Mouse (Mus musculus) kidney, embryonic 15.5 days (tissue): ENCODE data around the gene Akip1. TPM values are rescaled to one million over a fixed set of nuclear protein-coding genes. Genes with fewer than 3 reads are reported as not detected.

Experiments
- ATAC-seq: fragments of 200-750 bp; cut with Nextera tagmentation; replicated peaks from 2 replicates; pipeline ENCODE4 v1.8.0; 2017; ENCODE audit warnings: moderate TSS enrichment; ENCODE audit not compliant: low FRiP score
- H3K27ac ChIP-seq: fragments of 300-500 bp; sonication (generic); 2 replicates; pipeline ENCODE4 v1.5.1; 2015; ENCODE audit warnings: mild to moderate bottlenecking, inconsistent platforms
- H3K27me3 ChIP-seq: fragments of 300-500 bp; sonication (generic); 2 replicates; pipeline ENCODE4 v1.6.1; 2015; ENCODE audit warnings: inconsistent platforms
- H3K36me3 ChIP-seq: fragments of 300-500 bp; sonication (generic); 2 replicates; pipeline ENCODE4 v1.6.1; 2015; ENCODE audit warnings: inconsistent platforms
- H3K4me1 ChIP-seq: fragments of 300-500 bp; sonication (generic); 2 replicates; pipeline ENCODE4 v1.6.1; 2015; ENCODE audit warnings: inconsistent platforms
- H3K4me2 ChIP-seq: fragments of 300-500 bp; sonication (generic); 2 replicates; pipeline ENCODE4 v1.6.1; 2015; ENCODE audit warnings: moderate library complexity, mild to moderate bottlenecking, inconsistent platforms
- H3K4me3 ChIP-seq: fragments of 300-500 bp; sonication (generic); replicated peaks from 2 replicates; pipeline ENCODE4 v1.5.1; 2015; ENCODE audit warnings: mild to moderate bottlenecking, inconsistent platforms
- H3K9ac ChIP-seq: fragments of 300-500 bp; sonication (generic); 2 replicates; pipeline ENCODE4 v1.6.1; 2015; ENCODE audit warnings: mild to moderate bottlenecking, inconsistent platforms
- H3K9me3 ChIP-seq: fragments of 300-500 bp; sonication (generic); replicated peaks from 2 replicates; pipeline ENCODE4 v1.6.1; 2016; ENCODE audit warnings: inconsistent platforms
- WGBS: fragments of 180-500 bp; shearing (Covaris S2); methylation state at CpG from one replicate; pipeline ENCODE4 v1.1.7; 2015; ENCODE audit warnings: mixed read lengths; 5-methylcytosine and 5-hydroxymethylcytosine counted together
- polyA plus RNA-seq: library from polyadenylated mRNA; unstranded; fragments of >200 nt; fragmentation: Nextera tagmentation; extraction: Ambion mirVana; gene quantifications from 2 replicates; pipeline ENCODE4 v1.2.1, GENCODE M21; 2015

Gene Akip1
- polyA plus RNA-seq, 1 experiment from 2014 or later: 31.3 TPM

DNA sequence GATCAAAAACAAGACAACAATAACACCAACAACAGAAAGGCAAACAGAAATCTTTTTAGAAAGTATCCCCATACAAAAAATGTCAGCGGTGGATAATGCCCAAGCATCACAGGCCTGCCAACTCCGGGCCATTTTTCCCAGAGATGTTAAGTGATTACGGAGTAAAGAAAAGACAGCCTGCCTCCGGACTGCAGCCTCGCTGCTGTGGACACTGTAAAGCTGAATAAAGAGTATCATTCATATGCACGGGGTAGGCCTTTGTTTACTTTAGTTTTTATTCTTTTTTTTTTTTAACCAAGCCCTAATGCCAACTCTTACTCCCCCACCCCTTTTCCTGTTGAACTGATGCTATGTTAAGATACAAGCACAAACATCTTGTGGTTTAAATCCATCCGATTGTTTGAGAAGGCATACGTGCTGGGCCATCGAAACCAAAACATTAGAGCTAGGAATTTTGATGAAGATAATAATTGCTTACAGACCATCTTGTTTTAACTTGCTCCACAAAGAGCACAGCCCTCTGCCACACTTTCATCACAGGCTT, 16.8 kb upstream of the Akip1 start:
- H3K27ac ChIP-seq: no peak overlapping the region

DNA sequence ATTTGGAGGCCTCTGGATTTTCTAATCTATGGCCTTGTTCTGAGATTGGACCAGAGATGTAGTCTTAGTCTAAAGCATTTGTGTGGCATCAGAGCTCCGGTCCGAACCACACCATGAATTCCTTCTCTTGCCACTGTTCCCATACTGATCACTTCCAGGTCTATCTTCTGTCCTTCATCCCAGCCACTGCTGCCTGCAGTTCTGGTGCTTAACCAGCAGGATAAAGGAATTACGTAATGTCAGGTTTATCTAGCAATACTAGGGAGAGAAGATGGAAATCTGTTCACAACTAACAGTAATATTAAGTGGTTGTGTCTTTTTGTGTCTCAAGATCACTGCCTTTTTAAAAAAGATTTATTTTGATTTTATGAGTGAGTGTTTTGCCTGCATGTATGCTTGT, 13.4 kb upstream of the Akip1 start:
- Histone ChIP-seq H3K4me1 (peaks cover 18% of the 10 kb centered on the region; the same call in 1 of the 2 replicates), H3K36me3 (no peaks in the 10 kb centered on the region), H3K27ac (no peak overlapping the region), H3K9ac (no peak overlapping the region), H3K4me3 (no peak overlapping the region), H3K4me2 (no peak overlapping the region), H3K27me3 (no peaks in the 10 kb centered on the region), H3K9me3 (no peaks in the 10 kb centered on the region)
- WGBS: 90% methylated on average over 3 of the region's 3 CpGs
- no peak for ATAC-seq

More for the DNA sequence above, 16.8 kb upstream of the Akip1 start:
- Histone ChIP-seq H3K27me3 (no peaks in the 10 kb centered on the region), H3K4me3 (no peak overlapping the region), H3K36me3 (no peaks in the 10 kb centered on the region), H3K9ac (no peak overlapping the region), H3K4me1 (peaks cover 18% of the 10 kb centered on the region; the same call in 1 of the 2 replicates), H3K9me3 (no peaks in the 10 kb centered on the region), H3K4me2 (no peak overlapping the region)
- 52% methylated on average over 9 of the region's 9 CpGs for WGBS
- no peak for ATAC-seq

DNA sequence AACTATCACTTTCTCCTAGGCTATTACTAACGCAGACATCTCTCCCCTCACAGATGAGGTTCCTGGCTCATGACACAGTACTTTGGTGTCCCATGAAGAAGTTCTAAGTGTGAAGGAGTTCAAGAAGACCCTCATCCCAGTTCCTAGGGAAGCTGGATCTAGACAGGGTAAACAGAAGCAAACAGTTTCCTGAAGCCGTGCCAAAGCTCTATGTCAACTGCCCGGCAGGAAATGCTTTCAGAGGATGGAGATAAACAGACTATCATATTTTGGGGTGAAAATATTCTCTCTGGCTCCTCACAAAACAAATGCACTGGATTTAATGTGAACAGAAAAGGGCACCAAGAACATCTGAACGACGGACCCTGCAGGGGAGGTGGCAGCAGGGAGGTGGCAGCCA, 12.5 kb upstream of the Akip1 start:
- Histone ChIP-seq H3K4me3 (no peak overlapping the region), H3K36me3 (no peaks in the 10 kb centered on the region), H3K9me3 (no peaks in the 10 kb centered on the region), H3K9ac (no peak overlapping the region), H3K27me3 (no peaks in the 10 kb centered on the region), H3K4me1 (peaks cover 18% of the 10 kb centered on the region; the same call in 1 of the 2 replicates), H3K27ac (no peak overlapping the region), H3K4me2 (no peak overlapping the region)
- WGBS: 60% methylated on average over 5 of the region's 5 CpGs
- no peak for ATAC-seq

DNA sequence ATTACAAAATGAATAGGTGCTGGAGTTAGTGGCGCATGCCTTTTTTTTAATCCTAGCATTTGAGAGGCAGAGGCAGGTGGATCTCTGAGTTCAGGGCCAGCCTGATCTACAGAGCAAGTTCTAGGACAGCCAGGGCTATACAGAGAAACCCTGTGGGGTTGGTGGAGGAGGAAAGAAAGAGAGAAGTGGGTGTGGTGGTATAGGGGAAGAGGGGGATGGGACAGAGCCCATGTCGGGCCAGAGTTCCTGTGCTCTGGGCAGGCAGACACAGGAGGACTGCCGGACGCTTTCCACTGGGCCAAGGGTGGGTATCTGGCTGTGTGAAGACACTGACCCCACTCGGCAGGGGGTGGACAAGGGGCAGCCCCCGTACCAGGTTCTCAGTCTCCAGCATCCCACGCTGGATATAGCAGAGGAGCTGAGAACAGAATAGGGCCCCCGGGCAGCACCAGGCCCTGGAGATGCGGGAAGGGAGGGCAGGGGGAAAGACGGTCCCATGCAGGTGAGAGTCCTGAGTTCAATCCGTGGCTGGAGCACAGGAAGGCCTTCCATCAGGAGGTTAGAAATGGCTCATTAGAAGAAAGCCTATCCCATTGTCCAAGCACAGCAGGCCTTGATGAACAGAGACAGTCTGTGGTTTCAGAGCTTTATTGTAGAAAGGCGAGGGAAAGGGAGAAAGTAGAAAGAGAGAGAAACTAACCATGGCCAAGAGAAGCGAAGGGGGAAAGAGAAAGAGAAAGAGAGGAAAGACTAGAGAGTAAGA, 8.7 kb upstream of the Akip1 start:
- Histone ChIP-seq H3K4me3 (no peak overlapping the region), H3K27me3 (no peaks in the 10 kb centered on the region), H3K4me1 (peaks cover 5% of the 10 kb centered on the region; the same call in 1 of the 2 replicates), H3K9ac (no peak overlapping the region), H3K4me2 (no peak overlapping the region), H3K27ac (no peak overlapping the region), H3K9me3 (no peaks in the 10 kb centered on the region), H3K36me3 (no peaks in the 10 kb centered on the region)
- WGBS: 86% methylated on average over 12 of the region's 13 CpGs
- no peak for ATAC-seq

DNA sequence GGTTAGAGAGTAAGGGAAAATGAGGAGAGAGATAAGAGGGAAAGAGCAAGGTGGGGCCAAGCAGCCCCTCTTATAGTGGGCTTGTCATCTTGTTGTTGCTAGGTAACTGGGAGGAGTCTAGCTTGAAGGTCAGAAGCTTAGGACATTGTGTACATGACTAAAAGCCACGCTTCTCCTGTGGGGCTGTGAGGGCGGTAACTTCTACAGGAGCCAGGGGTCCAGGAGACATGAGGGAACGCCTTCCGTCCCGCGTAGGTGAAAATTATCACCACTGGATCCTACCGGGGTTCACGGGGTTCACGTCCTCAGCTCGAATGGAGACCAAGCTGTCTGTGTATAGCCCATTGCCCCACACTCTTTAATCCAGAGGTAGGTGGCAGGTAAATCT, 8.2 kb upstream of the Akip1 start:
- Histone ChIP-seq H3K4me2 (no peak overlapping the region), H3K9ac (no peak overlapping the region), H3K27ac (no peak overlapping the region), H3K4me3 (no peak overlapping the region), H3K9me3 (no peaks in the 10 kb centered on the region), H3K36me3 (no peaks in the 10 kb centered on the region), H3K4me1 (peaks cover 5% of the 10 kb centered on the region; the same call in 1 of the 2 replicates), H3K27me3 (no peaks in the 10 kb centered on the region)
- WGBS: 92% methylated on average over 10 of the region's 10 CpGs
- ATAC-seq: no peak

DNA sequence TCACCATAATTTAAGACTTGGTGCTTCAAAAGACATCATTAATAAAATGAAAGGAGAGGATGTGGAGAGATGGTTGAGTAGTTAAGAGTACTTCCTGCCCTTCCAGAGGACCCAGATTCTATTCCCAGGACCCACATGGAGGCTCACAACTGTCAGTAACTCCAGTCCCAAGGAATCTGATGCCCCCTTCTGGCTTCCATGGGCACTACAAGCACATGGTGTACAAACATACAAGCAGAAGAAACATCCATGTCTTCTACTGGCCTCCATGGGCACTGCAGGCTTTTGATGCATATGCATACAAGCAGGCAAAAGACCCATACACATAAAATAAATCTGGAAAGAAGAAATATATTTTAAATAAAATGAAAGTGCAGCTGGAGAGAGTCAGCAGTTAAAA, 3.3 kb upstream of the Akip1 start:
- ATAC-seq: no peak
- H3K36me3 ChIP-seq: no peaks in the 10 kb centered on the region
- H3K4me3 ChIP-seq: no peak overlapping the region
- no peak overlapping the region for H3K4me2 ChIP-seq
- no peaks in the 10 kb centered on the region for H3K27me3 ChIP-seq
- H3K9ac ChIP-seq: no peak overlapping the region
- H3K9me3 ChIP-seq: no peaks in the 10 kb centered on the region
- peaks cover 16% of the 10 kb centered on the region for H3K4me1 ChIP-seq
- H3K27ac ChIP-seq: no peak overlapping the region

DNA sequence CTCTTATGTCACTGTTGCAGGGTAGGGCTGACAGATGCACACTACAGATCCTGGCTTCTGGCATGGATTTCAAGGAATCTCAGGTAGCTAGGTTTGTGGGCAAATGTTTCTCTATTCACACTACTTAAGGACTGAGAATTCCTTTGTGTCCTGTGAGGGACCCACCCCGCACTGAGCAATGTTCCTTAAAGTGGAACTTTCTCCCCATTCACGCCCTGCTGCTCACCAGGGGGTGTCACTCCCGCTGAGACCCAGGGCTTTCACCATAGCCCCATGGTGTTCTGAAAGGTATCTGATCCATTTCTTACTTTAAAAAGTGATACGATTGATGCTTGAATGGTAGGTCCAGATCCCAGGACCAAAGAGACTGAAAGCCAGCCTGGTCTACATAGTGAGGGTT, 769 bp upstream of the Akip1 start:
- Histone ChIP-seq H3K27ac (no peak overlapping the region), H3K36me3 (0 out of 2 replicates have a peak, but pooled peaks cover 1% of the 10 kb centered on the region), H3K27me3 (no peaks in the 10 kb centered on the region), H3K4me3 (peak overlapping the region; percentile 60; the same call in 1 of the 2 replicates), H3K4me1 (peaks cover 26% of the 10 kb centered on the region), H3K4me2 (peak overlapping the region; percentile 68), H3K9me3 (no peaks in the 10 kb centered on the region), H3K9ac (no peak overlapping the region)
- 45% methylated on average over 4 of the region's 4 CpGs for WGBS
- no peak for ATAC-seq

DNA sequence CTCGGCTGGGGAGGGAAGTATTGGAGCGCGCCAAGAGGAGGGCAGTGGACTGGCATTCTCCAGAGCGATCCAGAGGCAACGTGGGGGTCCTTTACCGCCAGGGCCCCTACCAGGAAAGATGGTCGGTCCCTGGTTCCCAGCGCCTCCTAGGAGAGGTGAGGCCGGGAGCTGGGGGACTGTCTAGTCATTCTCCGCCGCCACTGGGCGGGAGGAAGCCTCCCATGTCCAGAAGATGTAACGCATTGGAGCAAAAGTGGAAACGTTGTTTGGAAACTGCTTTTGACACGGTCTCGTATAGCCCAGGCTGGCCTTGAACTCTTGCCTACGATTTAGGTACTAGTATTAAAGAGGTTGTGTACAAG, 507 bp downstream of the Akip1 start:
- peaks cover 7% of the 10 kb centered on the region; the same call in 1 of the 2 replicates for H3K36me3 ChIP-seq
- H3K4me2 ChIP-seq: peak overlapping the region; percentile 68
- no peaks in the 10 kb centered on the region for H3K9me3 ChIP-seq
- peak overlapping the region; percentile 60 for H3K4me3 ChIP-seq
- peaks cover 33% of the 10 kb centered on the region for H3K4me1 ChIP-seq
- 2% methylated on average over 17 of the region's 17 CpGs for WGBS
- H3K27me3 ChIP-seq: no peaks in the 10 kb centered on the region
- peak overlapping the region; percentile 54 for H3K9ac ChIP-seq
- H3K27ac ChIP-seq: peak overlapping the region; percentile 77
- no peak for ATAC-seq

DNA sequence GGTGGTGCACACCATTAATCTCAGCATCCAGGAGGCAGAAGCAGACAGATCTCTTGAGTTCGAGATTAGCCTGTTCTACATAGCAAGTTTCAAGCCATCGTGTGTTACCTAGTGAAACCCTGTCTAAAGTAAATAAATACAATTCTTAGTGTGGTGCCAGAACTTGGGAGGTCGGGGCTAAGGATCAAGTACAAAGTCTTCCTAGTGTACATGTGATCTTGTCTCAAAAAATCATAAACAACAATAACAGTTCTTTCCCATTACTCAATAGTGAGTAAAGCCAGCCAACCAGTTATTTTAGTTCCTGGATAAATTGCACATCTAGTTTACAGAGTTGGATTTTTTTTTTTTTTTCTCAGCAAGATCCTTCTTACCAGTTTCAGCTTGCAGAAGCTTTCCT, 971 bp downstream of the Akip1 start:
- Histone ChIP-seq H3K4me2 (peak overlapping the region; percentile 68), H3K27ac (no peak overlapping the region), H3K9ac (no peak overlapping the region), H3K4me1 (peaks cover 33% of the 10 kb centered on the region), H3K4me3 (peak overlapping the region; percentile 60), H3K9me3 (no peaks in the 10 kb centered on the region), H3K27me3 (no peaks in the 10 kb centered on the region), H3K36me3 (peaks cover 7% of the 10 kb centered on the region; the same call in 1 of the 2 replicates)
- 46% methylated on average over 3 of the region's 3 CpGs for WGBS
- ATAC-seq: no peak

DNA sequence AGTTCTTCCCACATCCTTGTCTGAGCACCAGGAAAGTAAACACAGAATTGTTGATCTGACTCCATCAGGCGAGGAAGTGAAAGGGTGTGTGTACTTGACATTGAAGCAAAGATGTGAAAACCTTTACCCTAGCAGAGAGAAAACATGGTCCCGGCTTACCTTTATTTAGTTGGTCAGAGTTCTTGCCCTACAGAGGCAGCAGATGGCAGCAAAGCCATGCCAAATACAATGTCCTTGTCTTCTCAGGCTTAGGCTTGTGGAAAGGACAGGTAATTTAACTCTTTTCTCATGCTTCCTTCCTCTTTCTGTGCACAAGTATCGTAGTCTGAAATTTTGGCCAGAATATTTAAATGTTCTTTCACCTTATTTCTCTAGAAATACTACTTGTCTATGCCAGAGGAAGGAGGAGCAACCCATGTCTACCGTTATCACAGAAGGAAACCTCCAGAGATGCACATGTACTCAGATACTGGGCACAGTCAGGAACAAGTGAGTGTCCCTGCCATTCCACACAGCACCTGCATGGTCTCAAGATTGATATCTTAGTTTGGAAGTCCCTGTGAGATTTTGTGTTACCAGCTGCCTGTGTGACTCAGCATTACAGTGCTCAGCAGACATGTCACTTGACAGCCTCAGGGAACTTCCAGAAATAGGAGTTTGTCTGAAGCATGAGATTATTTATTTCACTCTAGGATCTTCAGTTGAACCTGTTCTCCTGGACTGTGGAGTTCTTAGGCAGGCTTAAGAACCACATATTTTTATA, 3.7 kb downstream of the Akip1 start:
- 42% methylated on average over 4 of the region's 4 CpGs for WGBS
- H3K36me3 ChIP-seq: peaks cover 22% of the 10 kb centered on the region
- H3K9me3 ChIP-seq: no peaks in the 10 kb centered on the region
- no peak overlapping the region for H3K4me2 ChIP-seq
- peaks cover 36% of the 10 kb centered on the region for H3K4me1 ChIP-seq
- no peak for ATAC-seq
- H3K4me3 ChIP-seq: no peak overlapping the region
- H3K27ac ChIP-seq: no peak overlapping the region
- H3K9ac ChIP-seq: no peak overlapping the region
- H3K27me3 ChIP-seq: no peaks in the 10 kb centered on the region

DNA sequence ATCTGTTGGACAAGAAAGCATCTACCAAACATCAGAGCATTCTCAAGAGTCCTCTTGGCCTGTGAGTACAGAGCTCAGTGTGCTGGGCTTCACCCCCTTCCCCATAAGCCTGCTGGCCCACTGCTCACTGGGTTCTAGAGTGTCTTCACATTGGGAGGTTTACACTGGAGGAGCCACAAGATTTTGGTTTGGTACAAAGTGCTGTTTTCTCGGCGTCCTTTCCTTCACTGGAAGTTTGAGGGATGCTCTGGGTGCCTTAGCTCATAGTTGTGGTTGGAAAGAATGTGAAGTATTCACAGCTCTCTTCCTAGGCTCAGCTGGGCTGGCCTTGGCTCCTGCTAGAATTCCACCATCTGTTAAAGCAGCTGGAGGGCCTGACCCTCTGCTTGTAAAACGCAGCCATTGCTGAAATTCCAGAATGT, 5.5 kb downstream of the Akip1 start:
- 63% methylated on average over 3 of the region's 3 CpGs for WGBS
- H3K4me3 ChIP-seq: no peak overlapping the region
- peak; percentile 75 for ATAC-seq
- no peak overlapping the region for H3K4me2 ChIP-seq
- no peak overlapping the region for H3K9ac ChIP-seq
- peaks cover 29% of the 10 kb centered on the region for H3K36me3 ChIP-seq
- H3K27ac ChIP-seq: peak overlapping the region; percentile 73
- H3K27me3 ChIP-seq: no peaks in the 10 kb centered on the region
- peaks cover 28% of the 10 kb centered on the region; the same call in 1 of the 2 replicates for H3K4me1 ChIP-seq
- no peaks in the 10 kb centered on the region for H3K9me3 ChIP-seq

DNA sequence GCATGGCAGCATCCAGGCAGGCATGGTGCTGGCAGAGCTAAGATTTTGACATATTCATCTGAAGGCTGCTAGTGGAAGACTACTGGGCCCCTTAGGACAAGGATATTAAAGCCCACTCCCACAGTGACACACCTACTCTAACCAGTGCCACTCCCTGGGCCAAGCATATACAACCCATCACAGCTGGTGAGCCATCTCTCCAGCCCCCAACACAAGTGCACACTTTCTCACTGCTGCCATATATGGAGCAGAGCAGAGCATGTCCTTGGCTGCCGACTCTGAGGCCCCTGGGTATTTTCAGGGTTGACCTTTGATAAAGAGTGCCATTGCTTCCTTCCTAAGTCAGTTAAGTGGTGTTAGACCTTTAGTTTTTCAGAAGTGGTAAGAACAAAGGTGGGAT, 6.6 kb downstream of the Akip1 start:
- Histone ChIP-seq H3K4me3 (no peak overlapping the region), H3K4me2 (no peak overlapping the region), H3K36me3 (peaks cover 29% of the 10 kb centered on the region), H3K4me1 (0 out of 2 replicates have a peak, but pooled peaks cover 20% of the 10 kb centered on the region), H3K27me3 (no peaks in the 10 kb centered on the region), H3K9me3 (no peaks in the 10 kb centered on the region), H3K9ac (no peak overlapping the region), H3K27ac (peak overlapping the region; percentile 57)
- WGBS: 55% methylated on average over 1 of the region's 1 CpGs
- ATAC-seq: no peak
